Mouse (Mus musculus) MEL (cell line): ENCODE measurements around the gene Hist1h3e. TPM values are rescaled to one million over a fixed set of nuclear protein-coding genes. Genes with fewer than 3 reads are reported as not detected.
"Not testable (repeated sequence)": the region's sequence is repeated elsewhere in the genome, so short reads cannot be mapped to it uniquely, and the experiment has no call there.

Source experiments
- DNase-seq: peaks from one replicate; pipeline ENCODE4 v3.0.0; 2011; ENCODE audit warnings: low read depth, low spot score
- H3K27ac ChIP-seq: 2 replicates; pipeline ENCODE4 v1.5.1; 2012; ENCODE audit warnings: low read depth, mild to moderate bottlenecking, control low read depth, low read length, moderate library complexity; ENCODE audit not compliant: control insufficient read depth
- H3K27me3 ChIP-seq, 2 experiments: fragments of 150-350 bp in 1 of 2; sonication (generic) in 1 of 2; 2 replicates each; pipeline ENCODE4 v1.6.1; 2012; ENCODE audit warnings: low read length in 2 of 2, mild to moderate bottlenecking in 2 of 2, improper control_type of control experiment in 1 of 2, moderate library complexity in 1 of 2; ENCODE audit not compliant: insufficient read depth in 2 of 2, control insufficient read depth in 1 of 2
- H3K36me3 ChIP-seq, 2 experiments: 2 replicates each; pipeline ENCODE4 v1.6.1; 2012 to 2014; ENCODE audit warnings: low read length in 2 of 2, improper control_type of control experiment in 1 of 2, inconsistent platforms in 1 of 2, mild to moderate bottlenecking in 1 of 2; ENCODE audit not compliant: insufficient read depth in 2 of 2, control insufficient read depth in 1 of 2
- H3K4me1 ChIP-seq, 2 experiments: fragments of 150-350 bp in 1 of 2; sonication (generic) in 1 of 2; 2 replicates each; pipeline ENCODE4 v1.6.1; 2012; ENCODE audit warnings: low read length in 2 of 2, improper control_type of control experiment in 1 of 2, mild to moderate bottlenecking in 1 of 2; ENCODE audit not compliant: insufficient read depth in 2 of 2, control insufficient read depth in 1 of 2
- H3K4me3 ChIP-seq, 2 experiments: fragments of 150-350 bp in 1 of 2; sonication (generic) in 1 of 2; 2 replicates each; pipeline ENCODE4 v1.5.1; 2012; ENCODE audit warnings: low read depth in 2 of 2, low read length in 2 of 2, mild to moderate bottlenecking in 2 of 2, moderate library complexity in 2 of 2, control low read depth in 1 of 2, improper control_type of control experiment in 1 of 2; ENCODE audit not compliant: control insufficient read depth in 1 of 2, insufficient read depth in 1 of 2
- H3K79me2 ChIP-seq: 2 replicates; pipeline ENCODE4 v1.6.1; 2012; ENCODE audit warnings: mild to moderate bottlenecking, low read length, moderate library complexity; ENCODE audit not compliant: control insufficient read depth, poor library complexity, insufficient read depth
- H3K9ac ChIP-seq: 2 replicates; pipeline ENCODE4 v1.6.1; 2012; ENCODE audit warnings: low read depth, mild to moderate bottlenecking, control low read depth, low read length, moderate library complexity; ENCODE audit not compliant: control insufficient read depth, poor library complexity, severe bottlenecking
- H3K9me3 ChIP-seq: fragments of 150-350 bp; sonication (generic); replicated peaks from 2 replicates; pipeline ENCODE4 v1.6.1; 2012; ENCODE audit warnings: mild to moderate bottlenecking, low read length, improper control_type of control experiment, moderate library complexity; ENCODE audit not compliant: insufficient read depth
- BHLHE40 ChIP-seq: IDR thresholded peaks from 2 replicates; pipeline ENCODE4 v1.6.1; 2012; ENCODE audit warnings: low read depth, mild to moderate bottlenecking, inconsistent platforms, low read length, improper control_type of control experiment, borderline replicate concordance
- GATA1 ChIP-seq: IDR thresholded peaks from 2 replicates; pipeline ENCODE4 v1.6.1; 2011; ENCODE audit warnings: low read depth, low read length, improper control_type of control experiment
- JUND ChIP-seq: IDR thresholded peaks from 2 replicates; pipeline ENCODE4 v1.6.1; 2011; ENCODE audit warnings: low read depth, mild to moderate bottlenecking, improper control_type of control experiment, low read length
- MAX ChIP-seq: IDR thresholded peaks from 2 replicates; pipeline ENCODE4 v1.6.1; 2011; ENCODE audit warnings: low read length, improper control_type of control experiment
- MXI1 ChIP-seq: IDR thresholded peaks from 2 replicates; pipeline ENCODE4 v1.6.1; 2011; ENCODE audit warnings: mild to moderate bottlenecking, low read depth, low read length, improper control_type of control experiment
- POLR2A ChIP-seq, 2 experiments: IDR thresholded peaks; 2 replicates each; pipeline ENCODE4 v1.6.1; 2011 to 2012; ENCODE audit warnings: low read length in 2 of 2, mild to moderate bottlenecking in 2 of 2, control low read depth in 1 of 2, improper control_type of control experiment in 1 of 2, low read depth in 1 of 2, moderate library complexity in 1 of 2; ENCODE audit not compliant: control insufficient read depth in 1 of 2, insufficient read depth in 1 of 2, poor library complexity in 1 of 2
- POLR2AphosphoS2 ChIP-seq: IDR thresholded peaks from 2 replicates; pipeline ENCODE4 v1.6.1; 2011; ENCODE audit warnings: low read length, improper control_type of control experiment
- POLR2AphosphoS5 ChIP-seq: IDR thresholded peaks from 2 replicates; pipeline ENCODE4 v1.6.1; 2012; ENCODE audit warnings: low read depth, borderline replicate concordance, mild to moderate bottlenecking, inconsistent platforms, low read length, moderate library complexity, mixed read lengths
- RCOR1 ChIP-seq: IDR thresholded peaks from 2 replicates; pipeline ENCODE4 v1.6.1; 2012; ENCODE audit warnings: low read depth, mild to moderate bottlenecking, inconsistent platforms, low read length, improper control_type of control experiment
- SIN3A ChIP-seq: IDR thresholded peaks from 2 replicates; pipeline ENCODE4 v1.6.1; 2012; ENCODE audit warnings: low read length, improper control_type of control experiment, inconsistent platforms
- SMC3 ChIP-seq: IDR thresholded peaks from 2 replicates; pipeline ENCODE4 v1.6.1; 2011; ENCODE audit warnings: low read depth, low read length, improper control_type of control experiment
- TAL1 ChIP-seq: IDR thresholded peaks from 2 replicates; pipeline ENCODE4 v1.6.1; 2012; ENCODE audit warnings: mild to moderate bottlenecking, inconsistent platforms, low read length, moderate library complexity, mixed read lengths
- TBP ChIP-seq: IDR thresholded peaks from 2 replicates; pipeline ENCODE4 v1.8.0; 2011; ENCODE audit warnings: low read depth, low read length, improper control_type of control experiment
- UBTF ChIP-seq: IDR thresholded peaks from 2 replicates; pipeline ENCODE4 v1.6.1; 2012; ENCODE audit warnings: low read depth, mild to moderate bottlenecking, inconsistent platforms, low read length, improper control_type of control experiment, moderate library complexity, borderline replicate concordance; ENCODE audit not compliant: insufficient read depth
- USF1 ChIP-seq: IDR thresholded peaks from 2 replicates; pipeline ENCODE4 v1.6.1; 2014; ENCODE audit warnings: low read depth, mild to moderate bottlenecking, inconsistent platforms, low read length, improper control_type of control experiment, moderate library complexity
- ZKSCAN1 ChIP-seq: IDR thresholded peaks from 2 replicates; pipeline ENCODE4 v1.6.1; 2012; ENCODE audit warnings: low read depth, mild to moderate bottlenecking, inconsistent platforms, low read length, improper control_type of control experiment, moderate library complexity
- polyA plus RNA-seq, 2 experiments: library from polyadenylated mRNA; stranded (reverse) in 1 of 2; unstranded in 1 of 2; fragments of >175 nt in 1 of 2; fragments of >200 nt in 1 of 2; gene quantifications; 2 replicates each; pipeline versions ENCODE4 v1.2.1 to v1.2.4; 2012; ENCODE audit warnings: low replicate concordance in 2 of 2, low read depth in 1 of 2; ENCODE audit not compliant: insufficient read length in 2 of 2, insufficient read depth in 1 of 2, missing spikeins in 1 of 2
- total RNA-seq: library from RNA; depleted of rRNA; stranded (reverse); fragments of 300-350 nt; gene quantifications from 2 replicates; pipeline ENCODE4 v1.2.3, GENCODE M21; 2012; rRNA removed

Hist1h3e gene
- total RNA-seq: 1,049 and 1,400 TPM in 2 replicates
- 1 to 10 TPM in 1 of 2 experiments, not detected in 1; 4.5 TPM for polyA plus RNA-seq

DNA sequence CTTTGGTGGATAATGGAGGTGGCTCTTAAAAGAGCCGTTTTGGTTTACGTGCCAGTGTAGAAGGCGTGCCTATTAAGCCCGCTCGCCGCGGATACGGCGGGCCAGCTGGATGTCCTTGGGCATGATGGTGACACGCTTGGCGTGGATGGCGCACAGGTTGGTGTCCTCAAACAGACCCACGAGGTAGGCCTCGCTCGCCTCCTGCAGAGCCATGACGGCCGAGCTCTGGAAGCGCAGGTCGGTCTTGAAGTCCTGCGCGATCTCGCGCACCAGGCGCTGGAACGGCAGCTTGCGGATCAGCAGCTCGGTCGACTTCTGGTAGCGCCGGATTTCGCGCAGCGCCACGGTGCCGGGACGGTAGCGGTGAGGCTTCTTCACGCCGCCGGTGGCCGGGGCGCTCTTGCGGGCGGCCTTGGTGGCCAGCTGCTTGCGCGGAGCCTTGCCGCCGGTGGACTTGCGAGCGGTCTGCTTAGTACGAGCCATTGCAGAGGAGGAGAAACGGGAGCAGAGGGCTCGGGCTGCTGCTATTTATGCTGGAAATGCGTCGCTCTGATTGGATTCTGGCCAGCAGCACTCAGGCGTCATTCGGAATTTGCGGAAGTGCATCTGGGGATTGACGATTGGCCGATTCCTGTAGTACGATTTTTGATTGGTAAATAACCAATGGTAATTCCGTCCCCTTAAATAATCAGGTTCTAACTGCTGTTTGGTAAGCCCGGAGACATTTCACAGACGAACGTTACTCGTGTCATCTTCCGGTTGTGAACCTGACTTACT, at the start of gene Hist1h3e:
Gene Hist1h3e, minus strand, starts transcription at position 487 of the 777 bp plus-strand sequence.
- TF ChIP-seq TAL1 (peak; percentile 33; the same call in 1 of the 2 replicates), POLR2AphosphoS5 (peak; percentile 98), POLR2A (IDR thresholded peaks at IDR 0.05; ENCODE audit: control insufficient read depth in 1 of 2, insufficient read depth in 1 of 2, low read depth in 1 of 2, low read length in 2 of 2, poor library complexity in 1 of 2) (peak; percentile 97 to 99), UBTF (peak; percentile 98), TBP (peak; percentile 99), GATA1 (peak; percentile 58; the same call in 1 of the 2 replicates)
- peak; percentile 98 for DNase-seq
- H3K4me3 ChIP-seq: peak within 1 kb of the TSS; percentile 29 to 39
- peaks cover 0 to 21% of the 10 kb centered on the region in 2 experiments; a peak in 2 of 4 replicates for H3K36me3 ChIP-seq
- H3K9ac ChIP-seq: peak within 1 kb of the TSS; percentile 79
- not testable (repeated sequence) for H3K9me3 ChIP-seq, H3K27me3 ChIP-seq, H3K4me1 ChIP-seq, H3K79me2 ChIP-seq
- H3K27ac ChIP-seq: peak within 1 kb of the TSS; percentile 100

DNA sequence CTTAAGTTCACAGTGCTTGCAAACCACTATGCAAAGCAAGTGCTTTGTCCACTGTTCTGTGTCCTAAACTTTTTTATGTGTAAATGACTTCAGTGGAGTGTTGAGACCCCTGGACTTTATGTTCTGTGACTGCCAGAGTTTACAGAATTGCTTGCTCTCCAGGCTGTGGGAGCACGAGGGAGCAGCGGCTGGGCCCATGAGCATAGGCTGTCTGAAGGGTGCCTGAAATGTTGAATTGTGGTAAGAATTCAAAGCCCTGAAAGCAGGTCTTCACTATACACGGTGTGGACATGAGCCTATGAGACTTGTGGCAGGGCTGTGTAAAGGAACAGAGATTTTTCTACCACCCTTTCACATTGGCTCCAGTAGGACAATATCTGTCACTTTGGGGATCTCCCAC, 49.5 kb upstream of the Hist1h3e start:
- Histone ChIP-seq H3K27me3 (no peaks in the 10 kb centered on the region), H3K4me3 (no peak overlapping the region), H3K27ac (no peak overlapping the region), H3K9ac (no peak overlapping the region), H3K9me3 (no peaks in the 10 kb centered on the region), H3K79me2 (no peaks in the 10 kb centered on the region), H3K36me3 (peaks cover 0 to 12% of the 10 kb centered on the region in 2 experiments; a peak in 2 of 4 replicates), H3K4me1 (peaks cover 0 to 8% of the 10 kb centered on the region in 2 experiments; a peak in 2 of 4 replicates)
- DNase-seq: no peak
- TF ChIP-seq POLR2AphosphoS5 (no peak), SMC3 (no peak), MAX (no peak), SIN3A (no peak), POLR2AphosphoS2 (no peak), JUND (no peak), BHLHE40 (no peak), MXI1 (no peak), USF1 (no peak), ZKSCAN1 (no peak), RCOR1 (no peak)
